Mouse (Mus musculus) thymus, postnatal 4 days (tissue): Measurements from ENCODE around the gene Gatad2a.

Experiments used
- DNase-seq: peaks from one replicate; pipeline ENCODE4 v3.0.0; 2021

Gatad2a gene

GRCm38 (mm10) chr8:69870907-69871306 is 125.3 kb downstream of the Gatad2a start:
- no peak for DNase-seq

GRCm38 (mm10) chr8:69870003-69870765 is 126.0 kb downstream of the Gatad2a start:
- DNase-seq = no peak

- DNase-seq = no peak
Observed at GRCm38 (mm10) chr8:69867696-69868326, 128.4 kb downstream of the Gatad2a start.

- DNase-seq = no peak
Observed at GRCm38 (mm10) chr8:69864180-69864579, 132.0 kb downstream of the Gatad2a start.

GRCm38 (mm10) chr8:69863387-69864020 is 132.7 kb downstream of the Gatad2a start:
- DNase-seq = no peak

GRCm38 (mm10) chr8:69861251-69861650 is 134.9 kb downstream of the Gatad2a start:
- DNase-seq = no peak

- DNase-seq = no peak
Observed at GRCm38 (mm10) chr8:69860807-69861206, 135.4 kb downstream of the Gatad2a start.
